Mouse (Mus musculus) liver, embryonic 13.5 days (tissue): ENCODE measurements around the gene Olfr1351. TPM values are rescaled to one million over a fixed set of nuclear protein-coding genes. Genes with fewer than 3 reads are reported as not detected.
"Not testable (repeated sequence)": the region's sequence is repeated elsewhere in the genome, so short reads cannot be mapped to it uniquely, and the experiment has no call there.

Experiments used
- ATAC-seq: fragments of 200-750 bp; cut with Nextera tagmentation; 2 replicates; pipeline ENCODE4 v1.8.0; 2017; ENCODE audit warnings: low read depth, mild to moderate bottlenecking, moderate number of reproducible peaks, moderate library complexity
- DNase-seq: peaks from one replicate; pipeline ENCODE4 v3.0.0; 2022
- H3K27ac ChIP-seq: fragments of 300-500 bp; sonication (generic); 2 replicates; pipeline ENCODE4 v1.5.1; 2015; ENCODE audit warnings: moderate library complexity, mild to moderate bottlenecking, inconsistent platforms
- H3K27me3 ChIP-seq: fragments of 300-500 bp; sonication (generic); 2 replicates; pipeline ENCODE4 v1.6.1; 2015; ENCODE audit warnings: mild to moderate bottlenecking, inconsistent platforms
- H3K36me3 ChIP-seq: fragments of 300-500 bp; sonication (generic); 2 replicates; pipeline ENCODE4 v1.6.1; 2015; ENCODE audit warnings: mild to moderate bottlenecking, inconsistent platforms
- H3K4me1 ChIP-seq: fragments of 300-500 bp; sonication (generic); replicated peaks from 2 replicates; pipeline ENCODE4 v1.6.1; 2015; ENCODE audit warnings: inconsistent platforms
- H3K4me2 ChIP-seq: fragments of 300-500 bp; sonication (generic); 2 replicates; pipeline ENCODE4 v1.6.1; 2015; ENCODE audit warnings: inconsistent platforms, mild to moderate bottlenecking, moderate library complexity
- H3K4me3 ChIP-seq: fragments of 300-500 bp; sonication (generic); replicated peaks from 2 replicates; pipeline ENCODE4 v1.5.1; 2015; ENCODE audit warnings: mild to moderate bottlenecking, inconsistent platforms
- H3K9ac ChIP-seq: fragments of 300-500 bp; sonication (generic); 2 replicates; pipeline ENCODE4 v1.6.1; 2015; ENCODE audit warnings: mild to moderate bottlenecking, inconsistent platforms
- H3K9me3 ChIP-seq: fragments of 300-500 bp; sonication (generic); replicated peaks from 2 replicates; pipeline ENCODE4 v1.6.1; 2016; ENCODE audit warnings: inconsistent platforms
- WGBS: fragments of 180-500 bp; shearing (Covaris S2); methylation state at CpG from one replicate; pipeline ENCODE4 v1.1.7; 2015; ENCODE audit not compliant: insufficient replicate concordance; 5-methylcytosine and 5-hydroxymethylcytosine counted together
- polyA plus RNA-seq: library from polyadenylated mRNA; unstranded; fragments of >200 nt; fragmentation: Nextera tagmentation; extraction: Ambion mirVana; gene quantifications from 2 replicates; pipeline ENCODE4 v1.2.1, GENCODE M21; 2015

The Olfr1351 gene
- polyA plus RNA-seq = not detected in 2 replicates

- Histone ChIP-seq H3K9ac (no peak within 1 kb of the TSS), H3K4me3 (no peak within 1 kb of the TSS), H3K27ac (no peak within 1 kb of the TSS), H3K36me3 (no peaks in the 10 kb centered on the region), H3K9me3 (no peaks in the 10 kb centered on the region), H3K4me1 (no peaks in the 10 kb centered on the region), H3K27me3 (no peaks in the 10 kb centered on the region), H3K4me2 (no peak within 1 kb of the TSS)
- DNase-seq (no peak), ATAC-seq (no peak)
- WGBS = 29% methylated on average over 1 of the region's 1 CpGs
Measured at GRCm38 (mm10) chr10:79012172-79012571, at the start of gene Olfr1351. Gene Olfr1351 (plus strand): TSS chr10:79012472.

- H3K9me3 ChIP-seq, ATAC-seq, DNase-seq, H3K27ac ChIP-seq, H3K36me3 ChIP-seq, H3K9ac ChIP-seq, H3K4me1 ChIP-seq, H3K4me3 ChIP-seq, H3K27me3 ChIP-seq, H3K4me2 ChIP-seq: not testable (repeated sequence)
Measured at GRCm38 (mm10) chr10:78963009-78963408, 49.3 kb upstream of the Olfr1351 start, which contains the start of gene Olfr1353. Gene Olfr1353 (plus strand): TSS chr10:78963309.

GRCm38 (mm10) chr10:78980750-78981149 is 31.5 kb upstream of the Olfr1351 start, which contains the start of gene Olfr1352:
Gene Olfr1352 (plus strand): TSS chr10:78981050.
- no peaks in the 10 kb centered on the region for H3K36me3 ChIP-seq
- ATAC-seq = no peak
- H3K27me3 ChIP-seq = no peaks in the 10 kb centered on the region
- no peak within 1 kb of the TSS for H3K9ac ChIP-seq
- H3K9me3 ChIP-seq = no peaks in the 10 kb centered on the region
- H3K4me1 ChIP-seq = no peaks in the 10 kb centered on the region
- no peak for DNase-seq
- no peak within 1 kb of the TSS for H3K27ac ChIP-seq
- H3K4me2 ChIP-seq = no peak within 1 kb of the TSS
- H3K4me3 ChIP-seq = no peak within 1 kb of the TSS

- Histone ChIP-seq H3K9ac (no peak within 1 kb of the TSS), H3K36me3 (no peaks in the 10 kb centered on the region), H3K4me1 (no peaks in the 10 kb centered on the region), H3K9me3 (no peaks in the 10 kb centered on the region), H3K4me2 (no peak within 1 kb of the TSS), H3K27ac (no peak within 1 kb of the TSS), H3K4me3 (no peak within 1 kb of the TSS), H3K27me3 (no peaks in the 10 kb centered on the region)
- ATAC-seq (no peak), DNase-seq (no peak)
Measured at GRCm38 (mm10) chr10:79028441-79028840, 16.2 kb downstream of the Olfr1351 start, which contains the start of gene Olfr57. Gene Olfr57 (plus strand): TSS chr10:79028741.

GRCm38 (mm10) chr10:79042457-79042856 is 30.2 kb downstream of the Olfr1351 start:
- not testable (repeated sequence) for H3K4me2 ChIP-seq, H3K4me3 ChIP-seq, H3K36me3 ChIP-seq, H3K4me1 ChIP-seq, H3K9ac ChIP-seq, H3K27me3 ChIP-seq, H3K9me3 ChIP-seq, DNase-seq, ATAC-seq, H3K27ac ChIP-seq
- WGBS = 68% methylated on average over 2 of the region's 2 CpGs

GRCm38 (mm10) chr10:79057370-79057769 is 45.1 kb downstream of the Olfr1351 start:
- H3K4me2 ChIP-seq, H3K9me3 ChIP-seq, H3K36me3 ChIP-seq, DNase-seq, H3K4me3 ChIP-seq, H3K4me1 ChIP-seq, H3K27me3 ChIP-seq, H3K27ac ChIP-seq, H3K9ac ChIP-seq: not testable (repeated sequence)
- ATAC-seq = peak; percentile 47; the same call in 1 of the 2 replicates
- WGBS = 40% methylated on average over 3 of the region's 3 CpGs

Other genes starting within 250 kb of the Olfr1351 start
- gene Slc1a6, start 232.0 kb upstream of the Olfr1351 start, polyA plus RNA-seq = 0.28 and 0.38 TPM in 2 replicates
- not detected in 2 replicates for gene Olfr1356, start 160.3 kb upstream of the Olfr1351 start, polyA plus RNA-seq
- not detected in 2 replicates for gene Olfr1355, start 136.9 kb upstream of the Olfr1351 start, polyA plus RNA-seq
- gene Olfr1354, start 99.3 kb upstream of the Olfr1351 start, polyA plus RNA-seq = not detected in 2 replicates
- gene Olfr8, start 61.8 kb upstream of the Olfr1351 start, polyA plus RNA-seq = not detected in 2 replicates
- not detected in 2 replicates for gene Olfr1353, start 49.2 kb upstream of the Olfr1351 start, polyA plus RNA-seq
- not detected in 2 replicates for gene Olfr1352, start 31.4 kb upstream of the Olfr1351 start, polyA plus RNA-seq
- 0.06 TPM in 1 of 2 replicates, not detected in the other for gene Olfr57, start 16.3 kb downstream of the Olfr1351 start, polyA plus RNA-seq
- gene 2610008E11Rik, start 85.1 kb downstream of the Olfr1351 start, polyA plus RNA-seq = 3.7 and 4.9 TPM in 2 replicates
- not detected in 2 replicates for gene Vmn2r80, start 136.3 kb downstream of the Olfr1351 start, polyA plus RNA-seq
- not detected in 2 replicates for gene Vmn2r81, start 235.2 kb downstream of the Olfr1351 start, polyA plus RNA-seq